Mouse (Mus musculus) embryonic facial prominence, embryonic 15.5 days (tissue): ENCODE measurements around the gene Egf. TPM values are rescaled to one million over a fixed set of nuclear protein-coding genes. Genes with fewer than 3 reads are reported as not detected.
A peak's percentile ranks its signal among the peaks of the same experiment; 100 is the strongest.

ENCODE experiments used
- ATAC-seq: fragments of 200-750 bp; cut with Nextera tagmentation; 2 replicates; pipeline ENCODE4 v1.8.0; 2017; ENCODE audit warnings: low read depth, moderate TSS enrichment; ENCODE audit not compliant: insufficient number of reproducible peaks, low FRiP score, low TSS enrichment
- H3K27ac ChIP-seq: fragments of 300-500 bp; sonication (generic); replicated peaks from 2 replicates; pipeline ENCODE4 v1.5.1; 2015; ENCODE audit warnings: mild to moderate bottlenecking, inconsistent platforms
- H3K27me3 ChIP-seq: fragments of 300-500 bp; sonication (generic); 2 replicates; pipeline ENCODE4 v1.6.1; 2015; ENCODE audit warnings: inconsistent platforms
- H3K36me3 ChIP-seq: fragments of 300-500 bp; sonication (generic); 2 replicates; pipeline ENCODE4 v1.6.1; 2015; ENCODE audit warnings: mild to moderate bottlenecking, inconsistent platforms
- H3K4me1 ChIP-seq: fragments of 300-500 bp; sonication (generic); 2 replicates; pipeline ENCODE4 v1.6.1; 2015; ENCODE audit warnings: inconsistent platforms
- H3K4me2 ChIP-seq: fragments of 300-500 bp; sonication (generic); replicated peaks from 2 replicates; pipeline ENCODE4 v1.6.1; 2015; ENCODE audit warnings: mild to moderate bottlenecking, inconsistent platforms
- H3K4me3 ChIP-seq: fragments of 300-500 bp; sonication (generic); replicated peaks from 2 replicates; pipeline ENCODE4 v1.5.1; 2015; ENCODE audit warnings: mild to moderate bottlenecking, inconsistent platforms
- H3K9ac ChIP-seq: fragments of 300-500 bp; sonication (generic); 2 replicates; pipeline ENCODE4 v1.6.1; 2015; ENCODE audit warnings: inconsistent platforms
- H3K9me3 ChIP-seq: fragments of 300-500 bp; sonication (generic); replicated peaks from 2 replicates; pipeline ENCODE4 v1.6.1; 2016; ENCODE audit warnings: inconsistent platforms
- WGBS: fragments of 180-500 bp; shearing (Covaris S2); methylation state at CpG from one replicate; pipeline ENCODE4 v1.1.7; 2015; 5-methylcytosine and 5-hydroxymethylcytosine counted together
- polyA plus RNA-seq: library from polyadenylated mRNA; unstranded; fragments of >200 nt; fragmentation: Nextera tagmentation; extraction: Ambion mirVana; gene quantifications from 2 replicates; pipeline ENCODE4 v1.2.1, GENCODE M21; 2015

Egf gene
- polyA plus RNA-seq, 1 experiment from 2014 or later, result 2.2 TPM

- H3K9ac ChIP-seq, result no peak overlapping the region
- no peak overlapping the region for H3K27ac ChIP-seq
- no peak overlapping the region for H3K4me2 ChIP-seq
- no peak overlapping the region for H3K4me3 ChIP-seq
- no peaks in the 10 kb centered on the region for H3K27me3 ChIP-seq
- 28% methylated on average over 1 of the region's 1 CpGs for WGBS
- ATAC-seq, result no peak
- no peaks in the 10 kb centered on the region for H3K9me3 ChIP-seq
- peaks cover 5% of the 10 kb centered on the region; the same call in 1 of the 2 replicates for H3K4me1 ChIP-seq
- no peaks in the 10 kb centered on the region for H3K36me3 ChIP-seq
These were observed 104.2 kb downstream of the Egf start for GRCm38 (mm10) chr3:129650931-129651330.

- Histone ChIP-seq H3K9me3 (no peaks in the 10 kb centered on the region), H3K4me2 (no peak overlapping the region), H3K36me3 (no peaks in the 10 kb centered on the region), H3K27me3 (no peaks in the 10 kb centered on the region), H3K4me3 (no peak overlapping the region), H3K4me1 (peaks cover 5% of the 10 kb centered on the region; the same call in 1 of the 2 replicates), H3K9ac (no peak overlapping the region), H3K27ac (no peak overlapping the region)
- no peak for ATAC-seq
These were observed 104.9 kb downstream of the Egf start for GRCm38 (mm10) chr3:129650293-129650612.

DNA sequence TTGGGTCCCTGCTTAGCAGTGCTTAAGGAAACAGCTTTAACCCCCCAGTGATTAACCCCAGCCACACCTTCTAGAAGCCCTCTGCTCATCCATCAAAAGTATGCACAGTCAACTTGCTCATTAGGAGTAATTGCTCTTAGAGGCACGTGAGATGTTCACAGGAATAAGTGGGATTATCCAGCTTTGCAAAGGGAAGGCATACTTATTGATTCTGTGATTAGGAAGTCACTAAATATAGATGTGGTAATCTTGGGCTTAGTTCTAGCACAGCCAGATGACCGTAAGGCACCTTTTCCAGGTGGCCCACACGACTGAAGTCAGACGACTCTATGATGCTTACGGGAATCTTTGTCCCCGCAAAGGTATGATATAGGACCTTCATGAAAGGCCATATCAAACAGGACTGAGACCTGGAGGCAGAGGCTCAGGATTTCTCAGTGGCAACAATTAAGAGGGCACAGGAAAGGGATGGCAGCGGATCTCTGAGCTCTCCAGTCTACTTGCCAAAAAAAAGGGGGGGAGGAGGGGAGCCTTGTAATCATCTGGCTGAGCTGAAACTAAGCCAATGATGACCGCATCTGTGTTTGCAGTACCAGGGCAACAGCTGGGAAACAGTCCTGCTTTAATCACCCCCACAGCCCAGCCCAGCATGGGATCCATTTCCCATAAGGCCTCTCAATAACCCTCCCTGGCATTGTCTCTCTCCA, 105.4 kb downstream of the Egf start:
- 0 out of 2 replicates have a peak, but pooled peaks have one; percentile 63 for ATAC-seq
- no peaks in the 10 kb centered on the region for H3K36me3 ChIP-seq
- 55% methylated on average over 8 of the region's 8 CpGs for WGBS
- H3K4me3 ChIP-seq, result no peak overlapping the region
- peaks cover 5% of the 10 kb centered on the region; the same call in 1 of the 2 replicates for H3K4me1 ChIP-seq
- H3K9ac ChIP-seq, result no peak overlapping the region
- H3K9me3 ChIP-seq, result no peaks in the 10 kb centered on the region
- no peaks in the 10 kb centered on the region for H3K27me3 ChIP-seq
- H3K4me2 ChIP-seq, result no peak overlapping the region
- no peak overlapping the region for H3K27ac ChIP-seq

- no peak overlapping the region for H3K4me3 ChIP-seq
- no peak overlapping the region for H3K27ac ChIP-seq
- ATAC-seq, result no peak
- whole genome bisulfite sequencing, result 66% methylated on average over 5 of the region's 5 CpGs
- no peaks in the 10 kb centered on the region for H3K9me3 ChIP-seq
- peaks cover 5% of the 10 kb centered on the region; the same call in 1 of the 2 replicates for H3K4me1 ChIP-seq
- H3K36me3 ChIP-seq, result no peaks in the 10 kb centered on the region
- no peak overlapping the region for H3K4me2 ChIP-seq
- no peaks in the 10 kb centered on the region for H3K27me3 ChIP-seq
- no peak overlapping the region for H3K9ac ChIP-seq
These were observed 106.5 kb downstream of the Egf start for GRCm38 (mm10) chr3:129648598-129648997.

DNA sequence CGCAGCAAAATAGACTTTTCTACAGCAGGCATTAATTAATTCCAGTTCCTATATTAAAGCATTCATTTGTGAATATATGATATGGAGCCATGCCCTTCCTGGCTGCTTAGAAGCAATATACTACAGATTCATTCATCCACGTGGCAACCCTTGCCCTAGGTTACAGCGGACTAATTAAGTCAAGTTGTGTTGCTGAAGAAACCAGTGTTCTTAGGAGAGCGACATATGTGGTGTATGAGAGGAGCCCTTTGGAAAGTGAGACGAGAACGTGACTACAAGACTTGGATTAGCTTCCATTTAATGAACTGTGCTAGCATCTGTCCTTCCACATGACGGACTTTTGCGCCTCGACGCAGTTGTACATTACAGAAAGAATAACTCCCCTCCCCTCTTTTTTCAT, 107.8 kb downstream of the Egf start:
- no peak overlapping the region for H3K27ac ChIP-seq
- no peaks in the 10 kb centered on the region for H3K9me3 ChIP-seq
- ATAC-seq, result no peak
- peaks cover 5% of the 10 kb centered on the region; the same call in 1 of the 2 replicates for H3K4me1 ChIP-seq
- no peak overlapping the region for H3K4me2 ChIP-seq
- H3K27me3 ChIP-seq, result no peaks in the 10 kb centered on the region
- no peak overlapping the region for H3K9ac ChIP-seq
- 61% methylated on average over 10 of the region's 10 CpGs for WGBS
- no peak overlapping the region for H3K4me3 ChIP-seq
- H3K36me3 ChIP-seq, result no peaks in the 10 kb centered on the region

DNA sequence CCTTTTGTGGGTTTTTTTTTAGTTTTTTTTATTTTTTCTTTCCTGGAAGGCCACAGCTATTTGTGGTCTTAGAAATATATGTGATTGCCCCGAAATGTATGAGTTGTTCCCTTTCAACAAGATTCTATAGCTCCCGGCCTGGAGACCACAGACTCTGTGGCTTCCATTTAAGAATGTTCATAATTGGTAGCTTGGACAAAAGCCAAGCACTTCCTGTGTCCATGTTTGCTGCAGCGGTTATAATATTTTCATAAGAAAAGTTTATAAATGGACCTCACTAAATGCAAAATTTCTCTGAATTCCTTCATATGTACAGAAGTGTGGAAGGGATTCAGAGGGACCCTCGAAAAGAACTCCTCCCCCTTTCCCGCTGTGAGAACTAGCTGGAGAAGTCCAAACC, 108.3 kb downstream of the Egf start:
- Histone ChIP-seq H3K36me3 (no peaks in the 10 kb centered on the region), H3K9me3 (no peaks in the 10 kb centered on the region), H3K4me3 (no peak overlapping the region), H3K9ac (no peak overlapping the region), H3K27me3 (no peaks in the 10 kb centered on the region), H3K4me1 (peaks cover 5% of the 10 kb centered on the region; the same call in 1 of the 2 replicates), H3K27ac (no peak overlapping the region), H3K4me2 (no peak overlapping the region)
- ATAC-seq, result no peak
- WGBS, result 38% methylated on average over 5 of the region's 5 CpGs

GRCm38 (mm10) chr3:129645409-129645808, 109.7 kb downstream of the Egf start:
- no peak for ATAC-seq
- Histone ChIP-seq H3K36me3 (no peaks in the 10 kb centered on the region), H3K9me3 (no peaks in the 10 kb centered on the region), H3K4me1 (peaks cover 7% of the 10 kb centered on the region; the same call in 1 of the 2 replicates), H3K27me3 (no peaks in the 10 kb centered on the region), H3K4me2 (no peak overlapping the region), H3K9ac (no peak overlapping the region), H3K4me3 (no peak overlapping the region), H3K27ac (no peak overlapping the region)
- 62% methylated on average over 3 of the region's 3 CpGs for WGBS

- Histone ChIP-seq H3K27me3 (no peaks in the 10 kb centered on the region), H3K4me3 (no peak overlapping the region), H3K27ac (no peak overlapping the region), H3K9ac (no peak overlapping the region), H3K9me3 (no peaks in the 10 kb centered on the region), H3K36me3 (no peaks in the 10 kb centered on the region), H3K4me1 (peaks cover 7% of the 10 kb centered on the region; the same call in 1 of the 2 replicates), H3K4me2 (no peak overlapping the region)
- ATAC-seq, result no peak
- 85% methylated on average over 7 of the region's 7 CpGs for WGBS
These were observed 113.5 kb downstream of the Egf start for GRCm38 (mm10) chr3:129641621-129642020.

DNA sequence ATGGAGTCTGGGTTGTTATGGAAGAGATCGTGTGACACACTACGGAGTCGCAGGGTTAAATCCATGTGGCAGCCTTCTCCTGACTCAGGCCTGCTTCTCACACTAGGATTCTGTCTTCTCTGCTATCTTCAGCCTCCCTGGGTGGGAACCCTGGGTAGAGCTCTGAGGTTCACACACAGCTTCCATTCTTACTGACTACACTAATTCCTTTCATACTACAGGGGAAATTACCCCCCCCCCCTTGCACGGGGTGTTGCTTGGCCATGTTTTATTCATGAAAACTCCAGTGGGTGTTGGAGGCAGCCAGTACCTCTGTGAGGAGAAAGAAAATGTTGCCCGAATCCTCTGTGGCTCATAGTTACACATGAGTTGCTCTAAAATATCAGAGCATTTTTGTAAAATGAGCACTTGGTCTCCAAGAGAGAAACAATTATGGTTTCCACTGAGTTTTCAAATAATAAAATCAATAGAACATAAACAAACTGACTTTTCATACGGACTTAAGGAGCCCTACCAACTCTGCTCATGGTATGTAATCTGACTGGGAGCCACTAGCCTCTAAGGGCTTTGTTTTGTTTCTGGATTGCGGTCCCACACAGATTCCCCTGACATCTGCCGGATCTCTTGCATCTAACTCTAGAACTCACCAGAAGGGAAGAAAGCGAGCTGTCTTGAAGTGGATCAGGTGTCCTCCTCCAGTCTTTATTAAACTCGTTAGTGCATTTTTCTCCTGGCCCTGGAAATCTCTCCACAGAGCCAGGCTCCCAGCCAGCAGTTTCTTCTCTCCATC, 114.7 kb downstream of the Egf start:
- Histone ChIP-seq H3K9me3 (no peaks in the 10 kb centered on the region), H3K4me2 (no peak overlapping the region), H3K9ac (no peak overlapping the region), H3K27me3 (no peaks in the 10 kb centered on the region), H3K27ac (peak overlapping the region; percentile 28; the same call in 1 of the 2 replicates), H3K4me1 (peaks cover 7% of the 10 kb centered on the region; the same call in 1 of the 2 replicates), H3K4me3 (no peak overlapping the region), H3K36me3 (no peaks in the 10 kb centered on the region)
- 50% methylated on average over 10 of the region's 10 CpGs for WGBS
- ATAC-seq, result peak; percentile 57

GRCm38 (mm10) chr3:129639701-129640100, 115.4 kb downstream of the Egf start:
- Histone ChIP-seq H3K27ac (0 out of 2 replicates have a peak overlapping the region, but pooled peaks have one; percentile 28), H3K27me3 (no peaks in the 10 kb centered on the region), H3K36me3 (no peaks in the 10 kb centered on the region), H3K9ac (no peak overlapping the region), H3K4me1 (peaks cover 7% of the 10 kb centered on the region; the same call in 1 of the 2 replicates), H3K9me3 (no peaks in the 10 kb centered on the region), H3K4me2 (no peak overlapping the region), H3K4me3 (no peak overlapping the region)
- 51% methylated on average over 5 of the region's 5 CpGs for WGBS
- no peak for ATAC-seq

GRCm38 (mm10) chr3:129637446-129637845, 117.7 kb downstream of the Egf start:
- Histone ChIP-seq H3K4me2 (no peak overlapping the region), H3K4me1 (peaks cover 7% of the 10 kb centered on the region; the same call in 1 of the 2 replicates), H3K9ac (no peak overlapping the region), H3K4me3 (no peak overlapping the region), H3K36me3 (0 out of 2 replicates have a peak, but pooled peaks cover 2% of the 10 kb centered on the region), H3K27me3 (no peaks in the 10 kb centered on the region), H3K27ac (no peak overlapping the region), H3K9me3 (no peaks in the 10 kb centered on the region)
- no peak for ATAC-seq
- WGBS, result 74% methylated on average over 6 of the region's 6 CpGs
